Mouse (Mus musculus) layer of hippocampus, postnatal 25 days (tissue): Measurements from ENCODE around the gene Col25a1. TPM values are rescaled to one million over a fixed set of nuclear protein-coding genes. Genes with fewer than 3 reads are reported as not detected.

Experiments used
- DNase-seq, 2 experiments: peaks; one replicate each; pipeline ENCODE4 v3.0.0; 2022; ENCODE audit warnings: mixed read lengths in 2 of 2, low spot score in 1 of 2; ENCODE audit errors: extremely low spot score in 1 of 2
- total RNA-seq, 2 experiments: library from RNA; stranded (reverse); gene quantifications; 2 replicates each; pipeline ENCODE4 v1.2.3; 2021

Gene Col25a1
- total RNA-seq, 2 experiments from 2014 or later, result 68.4 to 70.2 TPM

DNA sequence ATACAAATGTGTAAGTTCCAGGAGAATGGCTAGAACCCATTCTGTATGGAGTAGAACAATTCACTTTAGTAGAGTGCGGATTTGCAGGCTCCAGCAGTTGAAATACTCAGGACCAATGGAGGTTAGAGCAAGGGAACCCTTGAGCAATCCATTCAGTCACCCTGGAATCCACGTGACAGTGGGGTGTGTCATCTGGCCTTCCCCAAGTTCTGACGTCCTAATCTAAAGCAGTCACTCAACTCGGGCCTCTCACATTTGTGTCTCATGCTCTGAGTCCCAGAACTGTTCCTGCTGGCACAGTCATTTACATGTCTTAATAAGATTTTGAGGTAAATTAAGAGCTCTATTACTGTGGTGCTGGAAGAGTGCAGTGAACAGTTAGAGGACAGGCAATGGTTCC, 28.6 kb downstream of the Col25a1 start:
- DNase-seq, result no peak

- no peak for DNase-seq
These were observed 29.6 kb downstream of the Col25a1 start for GRCm38 (mm10) chr3:130160902-130161301.

DNA sequence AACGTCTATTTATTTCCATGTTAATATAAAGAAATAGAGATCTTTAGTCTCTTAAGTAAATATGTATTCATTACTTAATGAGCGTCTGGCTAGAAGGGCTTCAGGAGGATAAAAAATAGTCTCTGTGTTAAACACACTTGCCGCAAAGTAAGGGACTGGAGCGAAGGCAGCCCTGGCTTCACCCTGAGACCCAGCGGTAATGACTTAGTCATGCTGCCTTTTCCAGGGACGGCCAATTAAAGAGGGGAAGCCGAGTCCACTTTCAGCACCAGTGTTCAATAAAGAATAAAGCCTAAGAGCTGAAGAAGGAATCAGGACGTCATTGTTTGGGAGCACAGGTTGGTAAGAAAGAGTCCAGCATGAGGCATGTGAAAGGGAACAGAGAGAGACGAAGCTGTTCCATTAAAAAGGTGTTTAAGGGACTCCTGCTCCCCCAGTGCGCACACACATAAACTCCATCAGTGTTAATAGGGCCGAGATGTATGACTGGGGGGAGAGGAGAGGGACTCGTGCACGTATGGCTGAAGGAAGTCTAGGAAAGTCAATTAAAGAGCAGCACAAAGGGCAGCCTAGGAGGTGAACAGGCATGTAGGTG, 30.1 kb downstream of the Col25a1 start:
- DNase-seq, result no peak

DNA sequence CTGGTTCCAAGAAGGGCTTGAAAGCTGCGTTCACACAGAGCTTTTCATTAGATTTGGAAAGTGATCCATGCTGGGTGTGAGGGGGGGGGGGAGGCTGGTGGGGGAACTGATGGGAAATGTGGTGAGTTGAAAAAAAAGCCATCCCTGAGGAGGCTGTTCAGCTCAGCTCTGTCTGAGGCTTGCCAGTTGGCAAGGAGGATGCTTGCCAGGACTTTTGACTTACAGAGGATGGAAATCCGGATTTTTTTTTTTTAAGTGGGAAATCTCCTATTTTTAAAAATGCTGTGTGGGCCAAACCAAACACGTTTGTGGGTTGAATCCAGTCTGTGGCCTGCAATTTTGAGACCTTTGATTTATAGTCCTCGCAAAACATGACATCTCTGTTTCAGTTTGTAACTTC, 35.6 kb downstream of the Col25a1 start:
- DNase-seq, result no peak

DNA sequence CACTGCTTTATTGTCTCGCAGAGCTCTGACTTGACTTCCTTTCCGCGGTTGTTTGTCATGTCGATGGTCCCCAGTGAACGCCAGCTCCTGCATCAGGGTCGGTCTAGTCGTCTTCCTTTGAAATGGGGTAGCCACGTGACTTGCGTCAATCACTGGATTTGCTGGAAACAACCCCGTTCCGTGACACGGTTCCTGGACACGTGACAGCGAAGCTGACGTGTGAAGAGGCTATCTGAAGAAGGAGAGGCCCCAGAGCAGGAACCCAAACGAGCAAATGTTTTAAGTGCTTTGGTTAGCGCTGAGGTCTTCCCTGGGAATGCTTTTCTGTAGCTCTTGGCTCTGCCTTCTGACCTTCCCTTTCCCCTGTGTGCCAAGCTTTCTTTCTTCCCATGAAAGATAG, 41.5 kb downstream of the Col25a1 start:
- no peak for DNase-seq

- DNase-seq, result peak; percentile 52 to 55
These were observed 49.1 kb downstream of the Col25a1 start for GRCm38 (mm10) chr3:130180181-130180940.

GRCm38 (mm10) chr3:130180964-130181590, 49.8 kb downstream of the Col25a1 start:
- no peak for DNase-seq

DNA sequence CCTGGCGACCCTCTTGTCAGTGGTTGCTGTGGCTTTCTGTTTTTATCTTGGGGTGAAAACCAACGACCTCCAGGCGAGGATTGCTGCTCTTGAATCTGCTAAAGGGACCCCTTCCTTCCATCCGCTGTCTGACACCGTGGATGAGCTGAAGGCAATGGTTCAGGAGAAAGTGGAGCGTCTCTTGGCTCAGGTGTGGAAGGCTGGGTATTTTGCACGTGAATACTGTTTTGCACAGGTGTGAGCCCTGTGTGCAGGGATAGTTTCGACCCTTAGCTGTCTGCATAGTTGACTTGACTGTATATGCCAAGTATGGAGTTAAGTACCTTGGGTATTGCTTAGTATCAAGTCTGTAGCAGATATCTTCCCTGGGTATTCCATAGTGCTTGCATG, 50.3 kb downstream of the Col25a1 start:
- no peak for DNase-seq

DNA sequence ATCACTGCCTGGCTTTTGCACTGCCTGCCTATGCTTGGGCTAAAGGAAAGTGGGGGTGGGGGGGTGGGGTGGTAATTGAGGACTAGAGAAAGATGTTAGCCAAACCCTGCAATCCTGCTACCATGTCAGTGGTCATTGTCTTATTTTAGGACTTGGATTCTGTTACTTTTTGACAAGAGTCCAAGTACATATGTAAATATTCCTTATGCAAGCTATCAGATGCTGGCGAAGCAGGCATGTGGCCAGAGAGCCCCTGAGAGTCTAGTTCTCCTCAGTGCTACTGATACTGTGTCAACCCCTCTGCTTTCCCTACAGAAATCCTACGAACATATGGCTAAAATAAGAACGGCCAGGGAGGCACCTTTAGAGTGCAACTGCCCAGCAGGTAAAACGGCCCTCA, 51.1 kb downstream of the Col25a1 start:
- no peak for DNase-seq

DNA sequence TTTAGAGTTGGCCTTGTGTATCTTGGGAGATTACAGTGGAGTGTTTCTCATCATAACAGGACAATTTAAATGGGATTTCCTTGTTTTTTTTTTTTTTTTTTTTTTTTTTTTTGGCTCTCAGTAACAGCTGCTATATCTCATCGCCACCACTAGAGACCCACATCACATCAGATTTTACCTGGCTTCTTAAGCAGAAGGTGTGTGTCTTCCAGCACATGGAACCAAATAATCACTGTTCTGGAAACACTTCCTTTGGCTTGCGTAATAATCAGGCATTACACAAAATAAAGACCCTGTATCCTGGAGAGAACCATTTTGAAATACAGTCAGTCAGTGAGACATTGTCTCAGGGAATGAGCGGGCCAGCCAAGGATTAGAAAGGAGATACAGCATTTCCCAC, 53.8 kb downstream of the Col25a1 start:
- no peak for DNase-seq

- DNase-seq, result no peak
These were observed 56.3 kb downstream of the Col25a1 start for GRCm38 (mm10) chr3:130187588-130187987.

GRCm38 (mm10) chr3:130193450-130193849, 62.1 kb downstream of the Col25a1 start:
- no peak for DNase-seq

DNA sequence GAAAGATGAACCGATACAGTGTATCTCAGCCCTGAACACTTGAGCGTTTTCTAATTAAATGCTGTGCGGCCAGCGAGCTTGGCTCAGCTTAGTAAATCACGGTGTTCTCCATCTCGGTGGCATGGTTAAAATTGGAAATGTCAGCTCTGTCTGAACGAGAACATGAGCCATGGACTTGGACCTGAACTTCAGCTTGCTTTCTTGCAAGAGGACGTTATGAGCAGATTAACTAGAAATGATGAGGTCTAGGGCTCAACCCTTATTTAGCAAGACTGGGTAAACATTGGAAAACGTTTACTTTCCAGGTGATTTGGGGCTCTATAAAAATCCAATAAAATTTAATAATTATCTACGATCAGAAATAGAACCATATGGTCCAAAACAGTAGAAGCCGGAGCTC, 83.3 kb downstream of the Col25a1 start:
- DNase-seq, result no peak

DNA sequence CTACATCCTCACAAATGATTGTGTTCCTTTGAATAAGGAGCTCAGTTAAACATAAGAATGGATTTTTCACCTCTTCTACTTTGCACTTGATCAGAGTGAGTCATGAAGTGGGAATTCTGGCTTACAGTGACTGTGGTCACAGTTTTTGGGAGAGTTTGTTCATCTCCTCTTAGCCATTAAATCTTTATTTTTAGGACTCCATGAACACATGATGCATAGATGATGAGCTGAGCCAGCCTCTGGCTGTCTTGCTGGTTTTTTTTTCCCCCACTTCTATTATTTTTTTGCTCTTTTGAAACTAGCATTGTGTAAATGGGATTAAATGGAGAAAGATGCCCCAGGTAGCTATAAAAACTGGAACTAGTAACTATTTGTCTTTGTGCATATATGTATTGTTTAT, 84.8 kb downstream of the Col25a1 start:
- no peak for DNase-seq

GRCm38 (mm10) chr3:130216646-130217045, 85.3 kb downstream of the Col25a1 start:
- no peak for DNase-seq

DNA sequence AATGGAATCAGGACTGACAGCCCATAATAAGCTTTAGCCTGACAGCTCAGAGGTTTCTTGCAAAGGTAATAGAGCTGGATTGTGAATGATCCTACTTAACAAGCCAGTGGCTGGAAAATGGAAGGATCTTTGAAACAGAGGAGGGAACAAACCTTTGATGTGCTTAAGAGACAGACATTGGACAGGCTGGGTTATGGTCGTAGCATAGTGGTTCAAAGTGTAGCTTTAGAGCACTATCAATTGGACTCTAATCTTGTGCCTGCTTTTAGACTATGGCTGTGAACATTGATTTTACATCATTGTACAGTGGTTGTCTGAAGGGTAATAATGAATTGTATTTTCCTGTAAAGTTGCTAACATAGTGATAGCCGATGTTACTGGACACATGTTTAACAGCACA, 86.4 kb downstream of the Col25a1 start:
- no peak for DNase-seq

- no peak for DNase-seq
These were observed 87.0 kb downstream of the Col25a1 start for GRCm38 (mm10) chr3:130218232-130218728.

GRCm38 (mm10) chr3:130220811-130221210, 89.5 kb downstream of the Col25a1 start:
- no peak for DNase-seq

DNA sequence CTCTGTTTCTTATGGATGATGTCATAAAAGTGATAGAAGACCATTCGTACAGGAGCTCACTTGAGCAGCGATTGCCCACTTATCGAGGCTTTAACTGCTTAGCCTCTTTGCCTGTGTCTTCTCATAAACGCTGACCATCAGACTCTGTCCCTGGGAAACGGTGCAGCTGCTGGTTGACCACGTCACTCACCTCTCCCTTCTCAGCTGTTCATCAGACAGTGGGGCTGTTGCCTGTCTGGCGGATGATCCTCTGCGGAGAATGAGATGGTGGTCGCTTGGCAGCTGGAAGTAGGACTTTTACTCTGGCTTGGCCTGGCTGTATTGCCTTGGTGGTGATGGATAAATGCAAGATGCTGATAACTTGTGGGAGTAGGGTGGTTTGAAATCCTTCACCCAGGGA, 96.9 kb downstream of the Col25a1 start:
- DNase-seq, result no peak

- DNase-seq, result no peak
These were observed 101.6 kb downstream of the Col25a1 start for GRCm38 (mm10) chr3:130232944-130233343.

DNA sequence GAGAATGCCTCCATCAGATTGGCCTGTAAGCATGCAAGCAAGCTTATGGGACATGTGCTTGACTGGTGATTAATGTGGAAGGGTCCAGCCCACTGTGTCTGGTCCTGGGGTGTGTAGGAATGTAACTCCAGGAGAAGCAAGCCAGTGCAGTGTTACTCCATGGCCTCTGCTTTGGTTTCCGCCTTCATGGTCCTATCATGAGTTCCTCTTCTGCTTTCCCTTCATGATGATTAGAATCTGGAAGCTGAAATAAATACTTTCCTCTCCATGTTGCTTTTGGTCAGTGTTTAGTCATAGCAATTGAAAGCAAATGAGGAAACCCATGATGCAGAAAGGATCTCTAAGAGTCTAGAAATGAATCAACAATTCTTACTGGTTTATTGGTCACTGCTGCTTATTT, 103.9 kb downstream of the Col25a1 start:
- no peak for DNase-seq

- no peak for DNase-seq
These were observed 104.8 kb downstream of the Col25a1 start for GRCm38 (mm10) chr3:130236129-130236528.
